Mouse (Mus musculus) small intestine, adult 2 months (tissue): ENCODE measurements around the gene Kcnq2.

Source experiments
- CTCF ChIP-seq: fragments of 200-500 bp; IDR thresholded peaks from 2 replicates; pipeline ENCODE4 v1.5.1; 2012; ENCODE audit warnings: low read depth, mild to moderate bottlenecking, control low read depth, inconsistent platforms, low read length, moderate library complexity, mixed read lengths; ENCODE audit not compliant: insufficient replicate concordance, insufficient read length; ENCODE audit errors: extremely low read depth
- POLR2A ChIP-seq: fragments of 200-500 bp; IDR thresholded peaks from 2 replicates; pipeline ENCODE4 v1.6.1; 2012; ENCODE audit warnings: low read depth, mild to moderate bottlenecking, control low read depth, inconsistent platforms, low read length, moderate library complexity

GRCm38 (mm10) chr2:181083945-181084344 lies 51.2 kb downstream of the Kcnq2 start:
- no peak for TF ChIP-seq CTCF
- no peak for TF ChIP-seq POLR2A
